Mouse (Mus musculus) forebrain, embryonic 14.5 days (tissue): ENCODE results near the gene Rnaseh2c. TPM values are rescaled to one million over a fixed set of nuclear protein-coding genes. Genes with fewer than 3 reads are reported as not detected.
A peak's percentile ranks its signal among the peaks of the same experiment; 100 is the strongest.

Experiments used
- ATAC-seq: fragments of 200-750 bp; cut with Nextera tagmentation; 2 replicates; pipeline ENCODE4 v1.8.0; 2017; ENCODE audit warnings: mild to moderate bottlenecking, moderate library complexity
- DNase-seq: peaks from one replicate; pipeline ENCODE4 v3.0.0-alpha.2; 2015; ENCODE audit warnings: low spot score
- H3K27ac ChIP-seq: fragments of 300-500 bp; sonication (generic); 2 replicates; pipeline ENCODE4 v1.5.1; 2014; ENCODE audit warnings: low read depth, mild to moderate bottlenecking, control low read depth, low read length, moderate library complexity
- H3K27me3 ChIP-seq: fragments of 300-500 bp; sonication (generic); replicated peaks from 2 replicates; pipeline ENCODE4 v1.6.1; 2014; ENCODE audit warnings: low read length, control low read depth, mixed read lengths; ENCODE audit not compliant: control insufficient read depth, insufficient read depth
- H3K36me3 ChIP-seq: fragments of 300-500 bp; sonication (generic); 2 replicates; pipeline ENCODE4 v1.6.1; 2014; ENCODE audit warnings: low read length, control low read depth; ENCODE audit not compliant: control insufficient read depth, insufficient read depth
- H3K4me1 ChIP-seq: fragments of 300-500 bp; sonication (generic); 2 replicates; pipeline ENCODE4 v1.6.1; 2014; ENCODE audit warnings: antibody characterized with exemption, low read length, control low read depth; ENCODE audit not compliant: control insufficient read depth, insufficient read depth
- H3K4me2 ChIP-seq: fragments of 300-500 bp; sonication (generic); 2 replicates; pipeline ENCODE4 v1.6.1; 2014; ENCODE audit warnings: mild to moderate bottlenecking, control low read depth, low read length
- H3K4me3 ChIP-seq: fragments of 300-500 bp; sonication (generic); 2 replicates; pipeline ENCODE4 v1.5.1; 2014; ENCODE audit warnings: low read depth, low read length, control low read depth
- H3K9ac ChIP-seq: fragments of 300-500 bp; sonication (generic); 2 replicates; pipeline ENCODE4 v1.6.1; 2014; ENCODE audit warnings: mild to moderate bottlenecking, low read length, control low read depth, moderate library complexity
- H3K9me3 ChIP-seq: fragments of 300-500 bp; sonication (generic); replicated peaks from 2 replicates; pipeline ENCODE4 v1.6.1; 2016; ENCODE audit warnings: low read length, control low read depth, mixed read lengths; ENCODE audit not compliant: control insufficient read depth
- WGBS: fragments of 180-500 bp; shearing (Covaris S2); extraction: QIAGEN DNeasy Blood & Tissue Kit; methylation state at CpG from one replicate; pipeline ENCODE4 v1.1.7; 2014; 5-methylcytosine and 5-hydroxymethylcytosine counted together
- polyA plus RNA-seq: library from polyadenylated mRNA; unstranded; fragments of >200 nt; fragmentation: Nextera tagmentation; extraction: Ambion mirVana; gene quantifications from 2 replicates; pipeline ENCODE4 v1.2.1, GENCODE M21; 2014

Rnaseh2c gene
- polyA plus RNA-seq, 1 experiment from 2014 or later: 95.8 TPM

- Histone ChIP-seq H3K9me3 (no peaks in the 10 kb centered on the region), H3K9ac (no peak overlapping the region), H3K4me2 (no peak overlapping the region), H3K27ac (no peak overlapping the region), H3K36me3 (peaks cover 16% of the 10 kb centered on the region), H3K4me3 (no peak overlapping the region), H3K4me1 (peaks cover 11% of the 10 kb centered on the region), H3K27me3 (no peaks in the 10 kb centered on the region)
- DNase-seq (no peak), ATAC-seq (no peak)
- 74% methylated on average over 4 of the region's 4 CpGs for WGBS
These were observed 2.4 kb upstream of the Rnaseh2c start for GRCm38 (mm10) chr19:5599224-5599623.

GRCm38 (mm10) chr19:5603664-5604063, 2.0 kb downstream of the Rnaseh2c start:
- no peak overlapping the region for H3K9ac ChIP-seq
- H3K27me3 ChIP-seq: no peaks in the 10 kb centered on the region
- H3K36me3 ChIP-seq: peaks cover 61% of the 10 kb centered on the region
- no peak overlapping the region for H3K4me2 ChIP-seq
- ATAC-seq (no peak), DNase-seq (no peak)
- WGBS: 90% methylated on average over 7 of the region's 7 CpGs
- no peaks in the 10 kb centered on the region for H3K9me3 ChIP-seq
- H3K4me1 ChIP-seq: peaks cover 11% of the 10 kb centered on the region
- no peak overlapping the region for H3K27ac ChIP-seq
- H3K4me3 ChIP-seq: no peak overlapping the region

DNA sequence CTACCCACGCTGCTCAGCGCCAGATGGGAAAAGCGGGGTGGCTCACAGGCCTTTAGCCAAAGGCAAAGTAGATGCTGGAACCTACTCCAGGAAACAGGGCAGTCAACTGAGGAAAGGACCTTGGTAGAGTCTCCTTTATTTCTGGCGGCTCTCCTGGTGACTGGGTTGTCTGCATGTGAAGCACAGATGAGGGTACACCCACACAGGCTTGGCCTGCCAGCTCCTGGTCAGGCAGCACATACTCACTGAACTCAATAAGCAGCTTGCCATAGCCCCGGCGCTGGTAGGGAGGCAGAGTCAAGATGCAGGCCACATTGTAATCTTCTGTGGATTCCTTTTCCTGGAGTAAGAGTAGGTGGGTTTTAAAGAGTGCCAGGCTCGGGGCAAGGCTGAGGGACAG, 3.5 kb downstream of the Rnaseh2c start:
- 93% methylated on average over 7 of the region's 7 CpGs for WGBS
- H3K4me1 ChIP-seq: peaks cover 15% of the 10 kb centered on the region
- H3K36me3 ChIP-seq: peaks cover 62% of the 10 kb centered on the region

DNA sequence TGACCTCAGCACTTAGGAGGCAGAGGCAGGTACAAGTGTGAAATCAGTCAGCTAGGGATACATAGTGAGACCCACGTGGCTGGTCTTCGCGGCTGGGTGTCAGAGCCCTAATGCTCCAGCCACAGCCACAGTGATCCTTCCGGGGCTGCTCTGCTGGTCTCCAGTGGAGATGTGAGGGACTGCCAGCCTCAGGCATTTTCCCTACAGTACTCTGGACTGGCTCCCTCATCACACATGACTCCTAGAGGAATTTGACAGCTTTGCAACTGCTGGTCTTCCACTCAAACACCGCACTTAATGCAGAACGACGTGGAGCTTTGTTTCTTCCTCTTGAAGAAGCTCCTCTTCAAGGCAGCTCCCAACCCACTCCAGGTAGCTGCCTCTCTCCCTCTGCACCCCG, 4.5 kb downstream of the Rnaseh2c start:
- ATAC-seq (no peak), DNase-seq (no peak)
- Histone ChIP-seq H3K4me1 (peaks cover 20% of the 10 kb centered on the region), H3K9ac (no peak overlapping the region), H3K4me2 (no peak overlapping the region), H3K27ac (no peak overlapping the region), H3K27me3 (no peaks in the 10 kb centered on the region), H3K9me3 (no peaks in the 10 kb centered on the region), H3K4me3 (no peak overlapping the region), H3K36me3 (peaks cover 62% of the 10 kb centered on the region)
- 87% methylated on average over 8 of the region's 8 CpGs for WGBS

More for the DNA sequence above, 3.5 kb downstream of the Rnaseh2c start:
- Histone ChIP-seq H3K9ac (no peak overlapping the region), H3K9me3 (no peaks in the 10 kb centered on the region), H3K27ac (no peak overlapping the region), H3K4me2 (no peak overlapping the region), H3K4me3 (no peak overlapping the region), H3K27me3 (no peaks in the 10 kb centered on the region)
- ATAC-seq (no peak), DNase-seq (no peak)

DNA sequence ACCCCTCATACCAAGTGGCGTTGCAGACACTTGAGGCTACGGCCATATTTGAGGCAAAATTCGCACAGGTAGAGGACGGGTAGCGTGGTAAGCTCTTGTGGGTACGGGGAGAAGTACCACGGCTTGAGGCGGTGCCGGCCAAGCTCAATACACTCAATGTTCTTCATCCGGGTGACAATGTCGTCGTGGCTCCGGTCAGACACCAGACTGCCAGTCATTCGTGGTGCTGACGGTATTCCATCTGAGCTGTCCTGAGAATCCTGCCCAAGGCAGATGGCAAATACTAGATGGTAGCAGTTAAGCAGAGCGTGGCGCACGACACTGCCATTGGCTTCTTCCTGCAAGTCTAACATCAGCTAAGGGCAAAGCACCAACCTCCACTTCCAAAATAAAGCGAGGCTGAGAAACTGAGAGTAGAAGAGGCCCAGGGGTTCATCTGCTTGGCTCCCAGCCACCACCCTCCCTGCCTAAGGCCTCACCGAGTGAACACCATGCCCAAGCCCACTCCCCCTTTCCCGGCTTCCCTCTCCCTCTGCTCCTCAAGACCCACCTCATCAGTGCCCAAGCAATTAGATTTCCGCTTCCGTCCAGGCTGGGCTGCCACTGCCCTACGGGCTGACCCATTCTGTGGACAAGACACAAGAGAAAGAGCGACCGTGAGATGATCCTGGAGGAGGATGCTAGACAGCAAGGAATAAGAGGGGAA, 6.2 kb downstream of the Rnaseh2c start:
- peaks cover 59% of the 10 kb centered on the region for H3K36me3 ChIP-seq
- no peak overlapping the region for H3K4me3 ChIP-seq
- no peaks in the 10 kb centered on the region for H3K27me3 ChIP-seq

DNA sequence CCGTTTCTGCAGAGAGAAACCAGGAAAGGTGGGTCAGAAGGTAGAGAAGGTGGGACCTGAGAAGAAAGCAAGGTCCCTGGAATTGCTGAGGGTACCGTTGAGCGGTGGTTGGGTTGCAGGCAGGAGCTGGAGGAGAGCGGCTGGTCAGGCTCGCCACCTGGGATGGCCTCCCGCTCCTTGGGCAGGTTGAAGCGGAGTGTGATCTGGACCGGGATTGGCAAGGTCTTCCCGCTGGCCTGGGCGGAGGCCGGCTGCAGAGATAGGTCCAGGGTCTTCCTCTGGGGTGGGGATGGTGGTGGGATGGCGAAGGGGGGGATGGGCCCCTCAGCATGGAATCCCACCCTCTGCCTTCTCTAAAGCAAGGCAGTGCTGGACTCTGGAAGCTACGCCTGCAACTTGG, 7.0 kb downstream of the Rnaseh2c start:
- Histone ChIP-seq H3K27me3 (no peaks in the 10 kb centered on the region), H3K27ac (no peak overlapping the region), H3K4me3 (peak overlapping the region; percentile 47; the same call in 1 of the 2 replicates), H3K9me3 (no peaks in the 10 kb centered on the region), H3K4me2 (peak overlapping the region; percentile 68), H3K4me1 (peaks cover 9% of the 10 kb centered on the region), H3K36me3 (peaks cover 51% of the 10 kb centered on the region), H3K9ac (peak overlapping the region; percentile 65; the same call in 1 of the 2 replicates)
- ATAC-seq (no peak), DNase-seq (no peak)
- WGBS: 97% methylated on average over 13 of the region's 13 CpGs

More for the DNA sequence above, 6.2 kb downstream of the Rnaseh2c start:
- Histone ChIP-seq H3K9ac (no peak overlapping the region), H3K4me1 (peaks cover 14% of the 10 kb centered on the region), H3K27ac (no peak overlapping the region), H3K4me2 (no peak overlapping the region), H3K9me3 (no peaks in the 10 kb centered on the region)
- ATAC-seq (no peak), DNase-seq (no peak)
- 94% methylated on average over 26 of the region's 26 CpGs for WGBS

DNA sequence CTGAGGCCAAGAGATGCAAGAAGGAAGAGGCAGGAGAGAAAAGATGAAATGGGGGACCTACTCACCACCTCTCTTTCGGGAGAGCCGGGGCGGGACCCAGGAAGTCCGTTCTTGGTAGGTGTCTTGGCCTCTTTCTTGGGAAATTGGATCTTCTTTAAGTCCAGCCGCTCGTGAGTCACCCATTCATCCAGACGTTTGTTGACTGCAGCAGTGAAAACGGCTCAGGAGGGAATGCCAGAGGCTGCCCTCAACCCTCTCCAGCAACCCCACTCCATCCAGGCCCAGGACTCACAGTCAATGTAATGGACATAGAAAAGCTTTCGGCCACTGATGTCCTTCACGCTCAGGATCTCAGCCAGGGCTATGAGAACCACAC, 7.5 kb downstream of the Rnaseh2c start:
- ATAC-seq (no peak), DNase-seq (no peak)
- H3K9ac ChIP-seq: peak overlapping the region; percentile 65
- H3K4me2 ChIP-seq: peak overlapping the region; percentile 68
- peaks cover 46% of the 10 kb centered on the region for H3K36me3 ChIP-seq
- H3K4me3 ChIP-seq: peak overlapping the region; percentile 47
- H3K9me3 ChIP-seq: no peaks in the 10 kb centered on the region
- no peaks in the 10 kb centered on the region for H3K27me3 ChIP-seq
- peaks cover 9% of the 10 kb centered on the region for H3K4me1 ChIP-seq
- peak overlapping the region; percentile 95; the same call in 1 of the 2 replicates for H3K27ac ChIP-seq
- WGBS: 61% methylated on average over 10 of the region's 10 CpGs

DNA sequence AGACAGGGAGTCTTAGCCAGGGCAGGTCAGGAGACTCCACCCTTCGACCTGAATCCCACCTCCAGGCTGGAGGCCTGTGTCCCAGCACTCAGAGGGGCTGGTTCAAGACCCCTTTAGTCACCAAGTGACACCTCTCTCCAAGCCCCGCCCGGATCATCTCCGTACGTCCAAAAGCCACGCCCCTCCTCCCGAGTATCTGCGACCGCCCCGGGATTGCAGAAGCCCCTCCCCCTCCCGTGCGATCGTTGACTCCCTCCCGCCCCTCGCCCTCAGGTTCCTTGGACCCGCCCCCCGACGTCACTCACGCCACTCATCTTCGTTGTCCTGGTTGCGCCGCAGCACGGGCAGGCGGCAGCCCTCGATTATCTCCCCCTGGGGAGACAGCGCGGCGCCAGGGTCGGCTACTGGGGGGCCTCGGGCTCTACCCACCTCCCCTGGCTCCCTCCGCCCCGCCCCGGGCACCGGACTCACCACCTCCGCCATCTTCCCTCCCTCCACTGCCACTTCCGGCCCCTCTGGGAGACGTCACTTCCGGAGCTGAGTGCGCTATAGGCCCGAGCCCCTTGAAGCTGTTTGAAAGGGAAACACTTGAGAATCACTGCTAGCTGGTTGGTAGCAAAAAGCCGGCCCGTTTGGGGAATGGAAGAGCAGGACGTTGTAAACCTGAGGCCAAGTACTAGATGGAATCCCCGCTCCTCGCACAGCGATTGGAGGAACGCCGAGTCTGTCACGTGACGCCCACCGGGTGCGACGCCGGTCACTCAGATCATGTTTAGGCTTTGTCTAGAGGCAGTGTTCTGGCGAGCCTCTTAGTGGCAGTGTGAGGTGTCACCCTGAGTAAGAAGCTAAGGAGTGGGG, 8.1 kb downstream of the Rnaseh2c start, which contains the start of gene Kat5:
Kat5 (minus strand) TSS at position 691 of the 858 bp plus-strand sequence.
- H3K27me3 ChIP-seq: no peaks in the 10 kb centered on the region
- peaks cover 40% of the 10 kb centered on the region for H3K36me3 ChIP-seq
- H3K27ac ChIP-seq: peak within 1 kb of the TSS; percentile 95
- DNase-seq (peak; percentile 95), ATAC-seq (peak; percentile 95)
- H3K9me3 ChIP-seq: no peaks in the 10 kb centered on the region
- 2% methylated on average over 55 of the region's 55 CpGs for WGBS
- H3K4me3 ChIP-seq: peak within 1 kb of the TSS; percentile 47
- peak within 1 kb of the TSS; percentile 68 for H3K4me2 ChIP-seq
- peak within 1 kb of the TSS; percentile 65 for H3K9ac ChIP-seq
- H3K4me1 ChIP-seq: peaks cover 9% of the 10 kb centered on the region
